8 mouse cellular contexts compared by ENCODE assay signal in the genomic region with DNA sequence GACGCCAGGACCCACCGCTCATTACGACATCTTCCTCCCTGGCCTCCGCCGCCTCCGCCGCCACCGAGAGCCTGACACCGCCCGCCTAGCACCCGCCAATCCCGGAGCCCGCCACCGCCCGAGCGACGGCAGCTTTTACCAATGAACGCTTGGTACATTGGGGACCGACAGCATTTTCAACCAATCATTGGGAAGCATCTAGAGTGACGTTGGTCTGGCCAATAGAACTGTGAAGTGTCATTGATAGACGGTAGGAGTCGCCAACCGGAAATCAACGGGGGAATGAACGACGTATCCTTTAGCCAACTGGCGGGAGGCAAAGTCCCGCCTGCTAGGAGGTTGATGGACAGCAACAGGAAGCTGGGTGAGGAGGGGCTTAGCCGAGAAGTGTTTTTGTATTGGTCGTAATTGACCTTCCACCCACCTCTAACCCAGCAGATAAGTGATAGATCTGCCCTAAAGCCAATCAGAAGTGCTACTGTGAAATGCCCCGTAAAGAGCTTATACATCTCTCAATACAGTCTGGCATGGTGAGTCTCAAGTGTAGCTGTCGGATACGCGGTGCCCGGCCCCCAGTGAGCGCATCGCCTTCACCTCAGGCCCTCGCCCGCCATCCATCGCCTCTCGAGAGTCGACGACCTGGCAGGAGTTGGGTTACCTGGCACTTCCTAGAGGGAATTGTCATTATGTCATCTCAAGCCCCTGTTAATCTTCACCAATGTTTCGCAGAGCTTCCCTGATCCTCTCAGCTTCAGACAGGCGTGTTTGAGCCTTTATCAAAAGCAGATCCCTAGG. TPM values are rescaled to one million over a fixed set of nuclear protein-coding genes. Genes with fewer than 3 reads are reported as not detected.
DNase-seq lines count a peak whose midpoint lies in the region; ATAC-seq lines count a peak whose summit lies in the region.

No protein-coding gene starts in this region.

- H3K4me2 ChIP-seq in hindbrain, embryonic 16.5 days (ENCODE audit: low read length) = peak overlapping the region; percentile 96

- H3K9me3 ChIP-seq in hindbrain, embryonic 16.5 days (ENCODE audit: control insufficient read depth, low read length) = no peaks in the 10 kb centered on the region

- peak overlapping the region; percentile 91 for H3K4me3 ChIP-seq in hindbrain, embryonic 16.5 days (ENCODE audit: low read length)
- peak overlapping the region; percentile 78 for H3K4me3 ChIP-seq in macrophage (ENCODE audit: inconsistent target)

- DNase-seq in ZHBTc4 (ENCODE audit: low read depth, low spot score) = peak; percentile 100
- DNase-seq in cerebellum, postnatal 4 days (ENCODE audit: low spot score in 2 of 2) = peak; percentile 95 to 98
- DNase-seq in gastrocnemius, adult 18-20 months (ENCODE audit: low spot score) = peak; percentile 100
- peak; percentile 97 to 99 for DNase-seq in left cerebral cortex, adult 18-20 months (ENCODE audit: low spot score in 2 of 2)
- DNase-seq in right cerebral cortex, adult 18-20 months = peak; percentile 100
- DNase-seq in urinary bladder, postnatal 25 days (ENCODE audit: low spot score) = peak; percentile 94

- H3K36me3 ChIP-seq in hindbrain, embryonic 16.5 days (ENCODE audit: control insufficient read depth, insufficient read depth, low read length) = no peaks in the 10 kb centered on the region
- no peaks in the 10 kb centered on the region for H3K36me3 ChIP-seq in macrophage (ENCODE audit: inconsistent target)

- peak overlapping the region; percentile 99 for H3K27ac ChIP-seq in hindbrain, embryonic 16.5 days (ENCODE audit: low read depth, low read length)
- H3K27ac ChIP-seq in macrophage = peak overlapping the region; percentile 65

- peak; percentile 98 for ATAC-seq in hindbrain, embryonic 16.5 days

- H3K27me3 ChIP-seq in hindbrain, embryonic 16.5 days (replicated peaks; ENCODE audit: control insufficient read depth, insufficient read depth, low read length) = no peaks in the 10 kb centered on the region

- H3K4me1 ChIP-seq in hindbrain, embryonic 16.5 days (ENCODE audit: control insufficient read depth, insufficient read depth, low read depth, low read length) = peaks cover 26% of the 10 kb centered on the region

- peaks cover 36% of the 10 kb centered on the region for H3K79me2 ChIP-seq in macrophage (ENCODE audit: inconsistent target)

- WGBS in hindbrain, embryonic 16.5 days = under 1% methylated on average over 45 of the region's 45 CpGs
- WGBS in macrophage (ENCODE audit: missing documents) = 0% methylated on average over 44 of the region's 45 CpGs

- peak overlapping the region; percentile 96 for H3K9ac ChIP-seq in hindbrain, embryonic 16.5 days (ENCODE audit: low read depth, low read length)

RNA-seq across cellular contexts. Expression of a gene that starts 5.0 kb away (rescaled TPM):
- total RNA-seq in gastrocnemius, adult 18-20 months (2021) = 10 to 100 TPM; 11.2 TPM
- 13.5 and 19.0 TPM in 2 replicates for polyA plus RNA-seq in hindbrain, embryonic 16.5 days (2015; fragmentation: Nextera tagmentation; extraction: Ambion mirVana)
- 10 to 100 TPM; 11.4 to 11.9 TPM for total RNA-seq in left cerebral cortex, adult 18-20 months (2021)
- total RNA-seq in macrophage (2018; cell fraction: chromatin; rRNA removed) = 1 to 10 TPM; 3.6 to 9.3 (median 5.3) TPM
- total RNA-seq in macrophage (2018; cell fraction: cytosol; rRNA removed) = 10 to 100 TPM; 13.1 to 20.2 (median 16.4) TPM
- 10 to 100 TPM in 5 of 26 experiments, 1 to 10 TPM in 21; 6.2 to 11.6 (median 9.2) TPM for total RNA-seq in macrophage (2018; cell fraction: nucleus; rRNA removed)
- 10.9 to 20.7 TPM (median 12.1 TPM) in 3 replicates for polyA plus RNA-seq in macrophage (2018)

RNA-seq across cellular contexts. Expression of a gene that starts 34.0 kb away (rescaled TPM):
- 1 to 10 TPM; 7.6 to 9.0 TPM for total RNA-seq in gastrocnemius, adult 18-20 months (2021)
- polyA plus RNA-seq in hindbrain, embryonic 16.5 days (2015; fragmentation: Nextera tagmentation; extraction: Ambion mirVana) = 36.2 and 37.3 TPM in 2 replicates
- total RNA-seq in left cerebral cortex, adult 18-20 months (2021) = 10 to 100 TPM; 41.9 TPM
- 10 to 100 TPM in 5 of 26 experiments, 1 to 10 TPM in 19, under 1 TPM in 2; 0.44 to 15.2 (median 6.1) TPM for total RNA-seq in macrophage (2018; cell fraction: chromatin; rRNA removed)
- 10 to 100 TPM; 11.1 to 22.6 (median 16.7) TPM for total RNA-seq in macrophage (2018; cell fraction: cytosol; rRNA removed)
- total RNA-seq in macrophage (2018; cell fraction: nucleus; rRNA removed) = 10 to 100 TPM in 10 of 26 experiments, 1 to 10 TPM in 16; 2.1 to 16.4 (median 7.4) TPM
- 15.4 to 17.0 TPM (median 15.6 TPM) in 3 replicates for polyA plus RNA-seq in macrophage (2018)

RNA-seq across cellular contexts. Expression of a gene that starts 35.4 kb away (rescaled TPM):
- total RNA-seq in gastrocnemius, adult 18-20 months (2021) = under 1 TPM; 0.09 to 0.14 TPM
- polyA plus RNA-seq in hindbrain, embryonic 16.5 days (2015; fragmentation: Nextera tagmentation; extraction: Ambion mirVana) = 0.32 and 0.35 TPM in 2 replicates
- 1 to 10 TPM; 1.4 to 2.0 TPM for total RNA-seq in left cerebral cortex, adult 18-20 months (2021)
- under 1 TPM in 3 of 26 experiments, not detected in 23; 0.16 to 0.50 (median 0.20) TPM for total RNA-seq in macrophage (2018; cell fraction: chromatin; rRNA removed)
- total RNA-seq in macrophage (2018; cell fraction: cytosol; rRNA removed) = under 1 TPM in 5 of 26 experiments, not detected in 21; 0.03 to 0.11 (median 0.04) TPM
- under 1 TPM in 5 of 26 experiments, not detected in 21; 0.11 to 0.56 (median 0.17) TPM for total RNA-seq in macrophage (2018; cell fraction: nucleus; rRNA removed)
- 0.09 TPM in 1 of 3 replicates, not detected in the others for polyA plus RNA-seq in macrophage (2018)

RNA-seq across cellular contexts. Expression of a gene that starts 49.9 kb away (rescaled TPM):
- total RNA-seq in gastrocnemius, adult 18-20 months (2021) = not detected
- polyA plus RNA-seq in hindbrain, embryonic 16.5 days (2015; fragmentation: Nextera tagmentation; extraction: Ambion mirVana) = 0.35 and 0.60 TPM in 2 replicates
- total RNA-seq in left cerebral cortex, adult 18-20 months (2021) = not detected
- total RNA-seq in macrophage (2018; cell fraction: chromatin; rRNA removed) = under 1 TPM in 1 of 26 experiments, not detected in 25; 0.62 TPM
- total RNA-seq in macrophage (2018; cell fraction: cytosol; rRNA removed) = under 1 TPM in 1 of 26 experiments, not detected in 25; 0.13 TPM
- total RNA-seq in macrophage (2018; cell fraction: nucleus; rRNA removed) = under 1 TPM in 5 of 26 experiments, not detected in 21; 0.40 to 0.92 (median 0.72) TPM
- polyA plus RNA-seq in macrophage (2018) = 0.19 TPM in 1 of 3 replicates, not detected in the others

RNA-seq across cellular contexts. Expression of a gene that starts 51.9 kb away (rescaled TPM):
- 10 to 100 TPM; 13.1 to 13.2 TPM for total RNA-seq in gastrocnemius, adult 18-20 months (2021)
- 14.5 and 16.8 TPM in 2 replicates for polyA plus RNA-seq in hindbrain, embryonic 16.5 days (2015; fragmentation: Nextera tagmentation; extraction: Ambion mirVana)
- total RNA-seq in left cerebral cortex, adult 18-20 months (2021) = 1 to 10 TPM; 4.2 to 4.6 TPM
- 1 to 10 TPM in 11 of 26 experiments, under 1 TPM in 4, not detected in 11; 0.56 to 3.2 (median 1.3) TPM for total RNA-seq in macrophage (2018; cell fraction: chromatin; rRNA removed)
- total RNA-seq in macrophage (2018; cell fraction: cytosol; rRNA removed) = 1 to 10 TPM in 14 of 26 experiments, under 1 TPM in 12; 0.19 to 2.1 (median 1.1) TPM
- total RNA-seq in macrophage (2018; cell fraction: nucleus; rRNA removed) = 1 to 10 TPM in 7 of 26 experiments, under 1 TPM in 11, not detected in 8; 0.40 to 3.0 (median 0.67) TPM
- polyA plus RNA-seq in macrophage (2018) = 0.57 to 3.6 TPM (median 1.3 TPM) in 3 replicates

Comparison
In these comparisons a context has a peak if more than half of its experiments do, and no peak if none do; other contexts are left out.
1. Peak in every context shown above with its lines: DNase-seq, ATAC-seq, H3K4me3 ChIP-seq and H3K27ac ChIP-seq.
2. RNA of a gene that starts 34.0 kb away (total RNA-seq): 41.9 TPM in left cerebral cortex, adult 18-20 months; 7.6 to 9.0 TPM in gastrocnemius, adult 18-20 months; every median in the first group is over 4 times any median in the second.